Mouse (Mus musculus): ENCODE results near the gene Esrrg.

DNA sequence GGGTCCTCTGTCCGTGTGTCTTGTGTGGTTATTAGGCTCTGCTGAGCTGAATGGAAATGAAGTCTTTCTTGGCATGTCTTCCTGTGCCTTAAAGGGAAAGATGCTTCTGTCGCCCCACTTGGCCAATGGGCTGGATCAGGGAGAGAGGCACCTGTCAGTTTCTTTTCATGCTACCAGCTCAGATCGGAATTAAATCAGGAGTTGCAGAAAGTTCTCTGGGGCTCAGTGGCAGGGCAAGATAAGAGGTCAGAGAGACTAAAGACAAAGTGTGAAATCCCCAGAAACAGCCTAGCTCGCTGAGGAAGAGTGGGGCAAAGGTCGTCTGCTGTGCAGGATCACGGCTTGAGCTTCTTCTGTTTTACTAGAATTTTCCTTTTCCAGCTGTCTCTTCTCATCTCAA, 97.5 kb downstream of the Esrrg start:
- TF ChIP-seq CTCF (IDR thresholded peaks at IDR 0.05; ENCODE audit: extremely low read depth, insufficient read depth, insufficient read length, insufficient replicate concordance) (no peak), POLR2A (IDR thresholded peaks at IDR 0.05; ENCODE audit: low read depth, low read length) (no peak)
